Mouse (Mus musculus) hindlimb bud, embryonic 11.5 days (tissue): Measurements from ENCODE around the gene Runx1.

ENCODE experiments used
- DNase-seq: peaks from one replicate; pipeline ENCODE4 v3.0.0-alpha.2; 2012; ENCODE audit warnings: low read depth, low spot score; ENCODE audit errors: extremely low spot score

The Runx1 gene

DNA sequence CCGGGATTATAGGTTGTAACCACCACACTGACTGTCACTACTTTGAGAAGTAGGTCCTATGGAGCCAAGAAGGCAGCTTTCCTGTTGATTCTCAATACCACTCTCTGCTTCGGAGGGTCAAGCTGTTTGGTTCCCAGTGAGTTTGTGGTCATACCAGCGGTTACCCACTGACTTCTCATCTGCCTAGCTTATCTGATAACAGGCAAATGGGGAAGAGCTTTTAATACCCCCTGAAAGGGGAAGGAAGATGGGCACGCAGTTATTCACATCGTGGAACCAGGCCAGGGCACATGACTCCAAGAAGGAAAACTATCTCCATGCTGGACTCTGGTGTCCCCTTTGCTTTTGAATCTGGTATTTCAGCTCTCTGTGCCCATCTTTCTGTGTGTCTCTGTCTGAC lies 25.1 kb downstream of the Runx1 start:
- no peak for DNase-seq

GRCm38 (mm10) chr16:92799940-92800339 lies 26.0 kb downstream of the Runx1 start:
- no peak for DNase-seq

- DNase-seq = no peak
Measured at GRCm38 (mm10) chr16:92794197-92794596, 31.8 kb downstream of the Runx1 start.

DNA sequence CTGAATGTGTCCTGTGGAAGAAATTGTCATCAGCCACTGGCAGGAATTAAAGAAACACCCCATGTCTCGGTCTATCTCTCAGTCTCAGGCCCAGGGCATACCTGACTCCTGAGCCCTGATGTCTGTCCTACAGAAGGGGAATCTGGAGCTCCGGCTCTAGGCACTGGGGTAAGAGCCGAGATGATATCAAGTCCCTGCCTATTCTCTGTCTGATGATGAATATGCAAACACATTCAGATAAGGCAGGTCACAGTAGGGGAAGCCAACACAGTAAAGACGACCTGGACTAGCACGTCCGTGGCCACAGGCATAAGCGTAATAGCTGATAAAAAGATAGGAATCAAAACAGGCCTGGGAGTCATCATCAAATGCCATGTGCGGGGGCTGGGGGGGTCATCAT lies 32.2 kb downstream of the Runx1 start:
- no peak for DNase-seq

DNA sequence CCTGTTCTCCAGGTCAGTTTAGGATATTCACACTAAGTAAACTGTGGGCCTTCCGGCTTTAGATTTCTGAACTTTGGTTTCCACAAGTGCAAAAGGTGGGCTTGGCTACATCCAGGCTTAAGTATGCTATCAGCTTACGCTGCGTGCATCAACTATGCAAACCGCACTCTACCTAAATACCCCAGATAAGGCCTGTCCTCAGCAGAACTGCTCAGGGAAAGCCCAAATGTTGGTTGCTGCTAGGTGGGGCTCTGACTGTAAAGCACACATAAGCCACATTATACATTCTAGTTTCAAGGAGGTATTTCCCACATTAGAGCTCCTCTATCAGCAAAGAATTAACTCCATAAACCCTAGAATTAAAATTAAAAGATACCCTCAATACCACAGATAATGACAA lies 33.0 kb downstream of the Runx1 start:
- no peak for DNase-seq

DNA sequence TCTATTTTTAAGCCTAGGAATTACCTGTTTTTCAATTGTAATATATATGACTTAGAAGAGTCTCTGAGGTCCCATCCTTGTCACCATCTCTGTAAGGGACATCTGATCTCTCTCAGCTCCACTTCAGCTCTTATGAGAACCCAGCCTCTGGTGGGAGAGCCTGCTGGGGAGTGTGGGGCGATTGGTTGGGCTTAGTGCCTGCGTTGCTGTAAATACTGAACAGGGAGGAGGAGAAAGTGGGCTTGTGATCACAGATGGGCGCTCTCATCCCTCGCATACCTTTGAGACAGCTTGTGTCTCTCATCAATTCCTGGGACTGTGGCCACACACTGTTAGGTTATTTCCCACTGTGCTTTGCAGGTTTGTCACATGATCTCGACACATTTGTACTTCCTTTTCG lies 35.3 kb downstream of the Runx1 start:
- no peak for DNase-seq

DNA sequence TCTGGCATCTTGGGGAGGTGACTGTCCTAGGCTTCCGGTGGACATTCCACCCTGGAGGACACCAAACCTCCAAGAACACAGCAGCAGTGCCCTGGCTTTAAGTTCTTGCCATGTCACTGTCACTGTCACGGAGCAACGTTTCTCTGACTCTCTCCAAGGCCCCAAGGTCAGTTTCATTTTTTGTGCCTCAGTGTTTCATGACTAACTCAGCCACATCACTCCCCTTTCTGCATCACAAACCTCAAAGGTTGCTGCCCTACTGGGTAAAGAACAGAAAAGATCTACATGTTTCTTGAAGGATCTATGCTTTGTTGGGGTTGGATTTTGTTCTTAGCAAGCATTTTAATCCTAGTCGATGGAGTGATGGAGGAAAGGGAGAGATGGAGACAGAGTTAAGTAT lies 36.1 kb downstream of the Runx1 start:
- no peak for DNase-seq

GRCm38 (mm10) chr16:92788446-92788845 lies 37.5 kb downstream of the Runx1 start:
- no peak for DNase-seq

DNA sequence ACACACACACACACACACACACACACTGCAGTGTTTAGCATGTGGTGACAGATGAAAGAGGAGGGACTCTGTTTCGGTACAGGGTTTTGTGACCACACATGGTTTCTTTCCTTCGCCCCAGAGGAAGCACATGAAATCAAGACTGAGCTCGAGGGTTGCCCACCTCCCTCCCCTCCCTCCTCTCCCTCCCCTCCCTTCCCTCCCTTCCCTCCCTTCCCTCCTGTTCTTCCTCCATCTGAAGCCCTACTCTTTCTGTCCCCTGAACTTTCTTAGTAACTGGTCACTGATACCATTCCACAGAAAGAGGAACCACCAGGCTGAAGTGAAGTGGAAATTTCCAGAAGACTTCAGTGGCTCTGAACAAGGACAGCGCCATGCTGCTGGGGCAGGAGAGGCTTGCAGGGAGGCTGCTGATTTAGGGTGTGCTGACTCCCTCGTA lies 39.0 kb downstream of the Runx1 start:
- no peak for DNase-seq

GRCm38 (mm10) chr16:92786276-92786882 lies 39.6 kb downstream of the Runx1 start:
- DNase-seq = no peak

DNA sequence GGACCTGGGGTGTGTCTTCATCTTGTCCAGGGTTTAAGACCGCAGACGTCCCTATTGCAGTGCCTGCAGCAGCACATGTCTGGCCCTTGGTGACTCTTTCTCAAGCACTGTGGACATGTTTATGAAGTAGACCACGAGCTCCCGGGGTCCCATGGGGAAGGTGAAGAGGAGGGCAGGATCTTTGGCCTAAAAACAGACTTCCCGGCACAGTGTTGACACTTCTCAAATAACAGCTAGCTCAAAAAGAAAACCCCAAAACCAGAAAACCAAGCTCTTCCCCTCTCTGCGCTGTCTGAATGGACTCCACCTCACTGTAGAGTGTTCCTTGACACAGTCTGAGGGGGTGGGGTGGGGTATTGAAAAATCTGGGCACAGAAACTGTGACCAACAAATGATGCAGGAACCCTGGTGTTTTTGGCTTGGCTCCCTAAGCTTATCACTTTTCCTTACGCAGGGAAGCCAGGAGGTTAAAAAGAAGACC lies 42.3 kb downstream of the Runx1 start:
- DNase-seq = no peak

DNA sequence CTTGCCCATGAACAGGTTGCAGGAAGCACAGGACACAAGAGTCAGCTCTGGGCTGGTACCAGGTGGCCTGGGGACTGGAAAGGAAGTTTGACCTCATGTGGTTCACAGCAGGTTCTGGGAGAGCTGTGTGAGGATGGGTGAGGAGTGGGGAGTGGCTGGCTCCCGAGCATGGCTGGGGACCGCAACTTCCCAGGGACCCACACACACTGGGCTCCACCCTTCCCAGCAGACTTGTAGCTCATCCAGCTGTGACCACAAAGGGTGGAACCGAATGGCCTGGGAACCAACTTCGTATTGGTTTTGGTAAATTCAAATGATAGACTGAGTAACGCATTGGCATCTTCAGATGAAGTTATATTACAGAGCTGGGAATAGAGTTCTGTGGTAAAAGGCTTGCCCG lies 43.5 kb downstream of the Runx1 start:
- no peak for DNase-seq

DNA sequence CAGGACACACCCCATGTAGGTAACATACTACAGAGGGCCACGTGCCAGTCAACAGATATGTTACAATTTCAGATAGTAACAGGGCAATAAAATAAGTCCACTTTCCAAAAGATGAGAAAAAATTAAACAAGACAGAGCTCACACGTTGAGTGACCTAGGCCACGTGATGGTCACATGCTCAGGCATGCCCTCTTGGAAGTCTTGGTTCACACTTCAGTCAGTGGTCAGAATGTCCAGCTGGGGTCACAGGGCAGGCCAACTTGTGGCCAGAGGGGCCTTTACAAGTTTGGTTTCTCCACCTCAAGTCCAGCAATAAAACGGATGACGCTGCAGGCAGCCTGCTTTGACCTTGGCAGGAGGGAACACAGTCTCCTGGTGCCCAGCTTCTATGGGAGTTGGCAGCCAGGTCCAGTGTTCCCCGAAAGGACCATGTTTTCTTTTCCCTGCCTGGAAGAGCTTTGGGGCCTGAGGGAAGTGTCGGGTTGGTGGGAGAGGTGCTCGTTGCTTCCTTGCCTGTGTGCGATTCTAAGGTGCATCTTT lies 46.0 kb downstream of the Runx1 start:
- DNase-seq = no peak

DNA sequence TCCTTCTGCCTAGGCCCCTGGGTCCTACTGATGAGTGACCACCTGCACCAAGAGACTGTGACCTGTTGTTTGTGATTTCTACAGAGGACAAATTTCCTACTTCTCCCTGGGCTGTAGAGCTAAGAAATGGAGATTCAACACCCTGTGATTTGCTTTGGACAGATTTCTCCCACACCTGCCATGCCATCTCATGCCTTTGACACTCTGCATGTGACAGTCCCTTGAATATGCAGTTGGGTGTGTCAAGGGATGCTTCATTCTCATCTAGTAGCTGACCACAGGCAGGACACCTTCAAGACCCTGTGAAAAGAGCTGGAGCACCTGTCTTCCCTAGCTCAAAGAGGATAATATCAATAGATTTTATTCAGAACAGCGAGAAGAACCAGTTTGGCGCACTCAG lies 46.8 kb downstream of the Runx1 start:
- no peak for DNase-seq

GRCm38 (mm10) chr16:92778096-92778780 lies 47.7 kb downstream of the Runx1 start:
- no peak for DNase-seq

GRCm38 (mm10) chr16:92767862-92768261 lies 58.1 kb downstream of the Runx1 start:
- DNase-seq = no peak

GRCm38 (mm10) chr16:92767423-92767822 lies 58.5 kb downstream of the Runx1 start:
- DNase-seq = no peak

DNA sequence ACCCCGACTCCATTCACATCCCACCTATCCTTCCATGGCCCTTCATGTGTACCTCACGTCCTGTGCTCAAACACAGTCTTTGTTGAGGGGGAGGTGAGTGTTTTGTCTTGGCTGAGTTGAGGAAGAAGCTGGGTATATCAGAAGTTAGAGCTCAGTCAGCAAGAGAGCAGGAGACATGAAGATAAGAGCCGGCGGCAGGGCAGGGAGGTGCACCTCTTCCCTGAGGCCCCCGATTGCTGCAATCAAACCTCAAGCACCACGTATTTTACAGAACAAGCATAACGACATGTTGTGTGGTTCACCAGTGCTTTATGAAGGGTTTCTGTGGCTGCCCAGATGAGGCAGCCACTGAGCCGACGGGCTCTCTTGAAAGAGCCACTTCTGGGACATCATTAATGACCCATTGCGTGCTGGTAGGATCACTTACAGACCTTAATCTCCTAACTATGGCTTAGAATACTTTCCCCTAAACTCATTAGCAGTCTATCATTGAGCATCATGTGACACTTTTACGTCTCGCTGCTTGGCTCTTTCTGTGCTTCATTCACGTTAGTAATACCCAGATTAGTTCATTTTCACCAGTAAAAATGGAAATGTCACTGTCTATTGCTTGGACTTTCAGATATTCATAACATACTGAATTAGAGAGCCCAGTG lies 61.1 kb downstream of the Runx1 start:
- no peak for DNase-seq

- DNase-seq = no peak
Measured at GRCm38 (mm10) chr16:92763666-92764065, 62.3 kb downstream of the Runx1 start.

GRCm38 (mm10) chr16:92761968-92762521 lies 63.9 kb downstream of the Runx1 start:
- DNase-seq = no peak

GRCm38 (mm10) chr16:92760091-92760490 lies 65.9 kb downstream of the Runx1 start:
- DNase-seq = no peak

DNA sequence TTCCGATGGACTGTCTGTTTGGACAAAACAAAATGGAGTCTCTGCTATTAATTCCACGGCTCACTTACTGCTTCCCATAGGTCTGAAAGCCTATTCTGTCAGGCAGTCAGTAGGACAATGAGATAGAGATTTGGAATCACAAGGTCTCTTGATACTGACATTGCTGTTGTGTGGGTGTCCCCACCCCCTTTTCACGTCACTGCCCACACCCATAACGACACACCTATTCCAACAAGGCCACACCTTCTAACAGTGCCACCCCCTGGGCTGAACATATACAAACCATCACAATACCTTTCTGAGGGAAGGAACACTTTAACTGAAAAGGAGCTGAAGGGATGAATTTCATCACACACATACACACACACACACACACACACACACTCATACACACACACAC lies 68.4 kb downstream of the Runx1 start:
- DNase-seq = no peak
